Mouse (Mus musculus) lung, adult 10 weeks (tissue): Measurements from ENCODE around the gene Pgghg. TPM values are rescaled to one million over a fixed set of nuclear protein-coding genes. Genes with fewer than 3 reads are reported as not detected.

Source experiments
- polyA plus RNA-seq: library from polyadenylated mRNA; stranded (reverse); fragments of 350-450 nt; fragmentation: Illumina TruSeq; extraction: RNeasy Lipid Tissue Mini Kit (QIAGEN cat#74804); gene quantifications from one replicate; pipeline ENCODE4 v1.2.3, GENCODE M21; 2014; ENCODE audit warnings: low read depth, low replicate concordance; ENCODE audit not compliant: insufficient read depth

Gene Pgghg
- 13.7 TPM for polyA plus RNA-seq

DNA sequence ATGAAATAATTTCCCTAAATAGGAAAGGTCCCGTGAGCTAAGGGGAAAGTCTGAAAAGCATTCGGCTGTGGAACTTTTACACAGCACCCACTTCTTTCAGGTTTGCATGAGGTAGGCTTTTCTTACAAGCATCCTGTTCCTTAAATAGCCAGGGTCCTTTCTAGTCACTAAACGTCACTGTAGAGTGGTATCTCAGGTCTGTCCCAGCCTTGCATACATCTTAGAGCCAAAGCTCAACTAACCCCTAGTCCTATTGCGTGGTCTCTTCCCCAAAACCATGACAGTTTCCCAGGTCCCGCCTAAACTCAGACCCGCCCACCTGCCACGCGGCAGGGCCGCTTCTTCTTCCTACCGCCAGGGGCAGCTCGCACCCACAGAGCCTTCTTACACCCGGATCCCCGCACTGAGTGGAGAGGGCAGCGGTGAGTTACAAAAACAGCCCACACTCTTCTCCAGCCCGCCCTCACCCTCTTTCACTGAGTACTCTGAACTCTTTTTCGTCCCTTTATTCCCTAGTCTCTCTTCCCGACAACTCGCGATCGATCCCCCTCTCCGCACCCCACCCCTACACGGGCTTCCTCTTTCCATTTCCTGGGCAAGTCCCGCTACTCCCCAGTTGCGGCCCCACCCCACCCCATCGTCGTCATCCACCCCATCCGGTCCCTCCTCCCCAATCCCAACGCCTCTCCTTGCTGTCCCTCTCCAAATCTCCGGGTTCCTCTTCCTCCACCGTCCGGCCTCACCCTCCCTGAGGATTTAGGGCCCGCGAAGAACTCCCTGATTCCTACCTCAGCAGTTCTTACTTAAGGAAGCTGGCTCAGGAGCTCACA is at the start of gene Pgghg:
Gene Pgghg, plus strand, starts transcription at position 170 of the 830 bp plus-strand sequence.

DNA sequence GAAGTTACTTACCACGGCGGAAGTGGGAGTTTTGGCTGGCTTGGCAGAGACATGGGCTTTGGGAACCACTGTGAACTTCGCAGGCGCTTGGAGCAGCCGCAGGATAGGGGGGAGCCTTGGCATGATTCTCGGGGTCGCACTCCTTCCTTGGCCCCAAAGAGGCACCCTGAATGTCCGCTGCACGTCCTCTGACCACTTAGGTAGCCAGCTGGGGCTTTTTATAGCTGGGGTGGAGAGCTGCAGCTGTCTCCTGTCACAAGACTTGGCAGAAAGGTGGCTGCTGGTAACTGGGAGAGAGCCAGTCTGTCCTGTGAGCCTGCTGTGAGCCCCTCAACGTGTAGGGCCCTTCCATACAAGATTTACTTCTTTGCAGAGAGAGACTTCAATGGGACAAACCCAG is 41.0 kb upstream of the Pgghg start, which contains the start of gene Cox8b:
Gene Cox8b, minus strand, starts transcription at position 227 of the 400 bp plus-strand sequence.

GRCm38 (mm10) chr7:140920418-140921029 is 20.7 kb upstream of the Pgghg start, which contains the start of gene Nlrp6:
Nlrp6 (plus strand) TSS chr7:140920902.

GRCm38 (mm10) chr7:140949824-140950530 is 8.8 kb downstream of the Pgghg start, which contains the start of gene Ifitm5:
Ifitm5 (minus strand) TSS chr7:140950291.

GRCm38 (mm10) chr7:140955758-140956555 is 14.8 kb downstream of the Pgghg start, which contains the start of the genes Gm45717 and Ifitm2:
Gm45717 (minus strand) TSS chr7:140955937.
Ifitm2 (minus strand) TSS chr7:140955987.

GRCm38 (mm10) chr7:140966921-140967320 is 25.7 kb downstream of the Pgghg start, which contains the start of gene Ifitm1:
Ifitm1 (plus strand) TSS chr7:140967221.

Other genes starting within 250 kb of the Pgghg start
- not detected for gene Olfr541, start 244.1 kb upstream of the Pgghg start, polyA plus RNA-seq
- gene Cyp2e1, start 177.7 kb upstream of the Pgghg start, polyA plus RNA-seq = 65.6 TPM
- gene Syce1, start 153.5 kb upstream of the Pgghg start, polyA plus RNA-seq = not detected
- gene Zfp941, start 119.2 kb upstream of the Pgghg start, polyA plus RNA-seq = 0.07 TPM
- gene Urah, start 106.4 kb upstream of the Pgghg start, polyA plus RNA-seq = 18.9 TPM
- gene Scgb1c1, start 95.8 kb upstream of the Pgghg start, polyA plus RNA-seq = 83.0 TPM
- gene Odf3, start 93.6 kb upstream of the Pgghg start, polyA plus RNA-seq = not detected
- not detected for gene Gm45785, start 85.1 kb upstream of the Pgghg start, polyA plus RNA-seq
- gene Ric8a, start 84.4 kb upstream of the Pgghg start, polyA plus RNA-seq = 54.0 TPM
- 29.7 TPM for gene Bet1l, start 83.8 kb upstream of the Pgghg start, polyA plus RNA-seq
- 114 TPM for gene Psmd13, start 59.4 kb upstream of the Pgghg start, polyA plus RNA-seq
- gene Sirt3, start 59.1 kb upstream of the Pgghg start, polyA plus RNA-seq = 15.3 TPM
- gene Cox8b, start 40.9 kb upstream of the Pgghg start, polyA plus RNA-seq = 141 TPM
- gene Nlrp6, start 20.5 kb upstream of the Pgghg start, polyA plus RNA-seq = not detected
- gene Ifitm5, start 8.9 kb downstream of the Pgghg start, polyA plus RNA-seq = 1.2 TPM
- gene Gm45717, start 14.5 kb downstream of the Pgghg start, polyA plus RNA-seq = not detected
- 663 TPM for gene Ifitm2, start 14.6 kb downstream of the Pgghg start, polyA plus RNA-seq
- gene Ifitm1, start 25.8 kb downstream of the Pgghg start, polyA plus RNA-seq = 139 TPM
- 811 TPM for gene Ifitm3, start 69.4 kb downstream of the Pgghg start, polyA plus RNA-seq
- gene Ifitm6, start 76.5 kb downstream of the Pgghg start, polyA plus RNA-seq = 21.7 TPM
- gene Gm17387, start 87.7 kb downstream of the Pgghg start, polyA plus RNA-seq = not detected
- gene B4galnt4, start 119.7 kb downstream of the Pgghg start, polyA plus RNA-seq = not detected
- 12.5 TPM for gene Pkp3, start 136.8 kb downstream of the Pgghg start, polyA plus RNA-seq
- gene Sigirr, start 159.2 kb downstream of the Pgghg start, polyA plus RNA-seq = 23.1 TPM
- 1.0 TPM for gene Ano9, start 176.4 kb downstream of the Pgghg start, polyA plus RNA-seq
- 14.6 TPM for gene Ptdss2, start 181.0 kb downstream of the Pgghg start, polyA plus RNA-seq
- 139 TPM for gene Rnh1, start 231.5 kb downstream of the Pgghg start, polyA plus RNA-seq